Mouse (Mus musculus) mouse embryonic stem cell (cell line): ENCODE measurements around the gene Atp7a.

Experiments
- in situ Hi-C, 2 experiments: fragments of 300-500 bp; cut with MboI; formaldehyde crosslinking; loops; 1 replicate in 1 of 2; 3 replicates in 1 of 2; pipeline ENCODE4 v1.14.3; 2019 to 2020; ENCODE audit warnings: low sequenced_read_pairs in 2 of 2, low pct_unique_long_range_greater_than_20kb in 1 of 2, mixed read lengths in 1 of 2; ENCODE audit not compliant: unreplicated experiment in 1 of 2

The Atp7a gene

GRCm38 (mm10) chrX:106142936-106143335 is 115.9 kb downstream of the Atp7a start, which contains the start of gene Tlr13:
Tlr13 (plus strand) TSS chrX:106143204.
- in situ Hi-C loops, result no loop called here

GRCm38 (mm10) chrX:106148185-106148584 is 121.1 kb downstream of the Atp7a start:
- in situ Hi-C loops, result no loop called here

GRCm38 (mm10) chrX:106149460-106149859 is 122.4 kb downstream of the Atp7a start:
- in situ Hi-C loops, result no loop called here

GRCm38 (mm10) chrX:106154180-106154586 is 127.1 kb downstream of the Atp7a start:
- in situ Hi-C loops, result loop anchor here in 1 of 2 experiments (25.0 kb wide), 3 partner anchors 392 to 1042 kb away; partner anchors contain the start of genes Fgf16 and Magee1

- in situ Hi-C loops, result loop anchor here in 1 of 2 experiments (25.0 kb wide), 3 partner anchors 394 to 1044 kb away; partner anchors contain the start of genes Fgf16 and Magee1
Observed at GRCm38 (mm10) chrX:106155892-106156291, 128.8 kb downstream of the Atp7a start.

GRCm38 (mm10) chrX:106163995-106164394 is 136.9 kb downstream of the Atp7a start:
- in situ Hi-C loops, result loop anchor here in 1 of 2 experiments (25.0 kb wide), 3 partner anchors 402 to 1052 kb away; partner anchors contain the start of genes Fgf16 and Magee1

GRCm38 (mm10) chrX:106164555-106164954 is 137.5 kb downstream of the Atp7a start:
- in situ Hi-C loops, result loop anchor here in 1 of 2 experiments (25.0 kb wide), 3 partner anchors 402 to 1052 kb away; partner anchors contain the start of genes Fgf16 and Magee1

- in situ Hi-C loops, result loop anchor here in 1 of 2 experiments (5.0 to 25.0 kb wide), 4 partner anchors 128 to 1053 kb away; partner anchors contain the start of genes Fgf16 and Magee1
Observed at GRCm38 (mm10) chrX:106165089-106165488, 138.0 kb downstream of the Atp7a start.

- in situ Hi-C loops, result loop anchor here (5.0 to 25.0 kb wide), 4 partner anchors 144 to 1059 kb away; partner anchors contain the start of genes Atp7a (in 1 of the 2), Fgf16 (in 1 of the 2) and Magee1 (in 1 of the 2)
Observed at GRCm38 (mm10) chrX:106171106-106171852, 144.2 kb downstream of the Atp7a start.

GRCm38 (mm10) chrX:106171853-106172154 is 144.7 kb downstream of the Atp7a start:
- in situ Hi-C loops, result loop anchor here (5.0 to 25.0 kb wide), 4 partner anchors 145 to 1060 kb away; partner anchors contain the start of genes Atp7a (in 1 of the 2), Fgf16 (in 1 of the 2) and Magee1 (in 1 of the 2)
